Mouse (Mus musculus) left cerebral cortex, postnatal 14 days (tissue): ENCODE results near the gene Disp1. TPM values are rescaled to one million over a fixed set of nuclear protein-coding genes. Genes with fewer than 3 reads are reported as not detected.

Experiments used
- DNase-seq, 2 experiments: peaks; one replicate each; pipeline ENCODE4 v3.0.0; 2021 to 2022; ENCODE audit warnings: low spot score in 2 of 2, mixed read lengths in 1 of 2
- intact Hi-C: fragments of 180-260 bp; cut with DNase I; formaldehyde crosslinking; loops from one replicate; pipeline ENCODE4 v1.15.1; 2025
- total RNA-seq, 2 experiments: library from RNA; stranded (reverse); gene quantifications; 2 replicates each; pipeline ENCODE4 v1.2.3; 2021

The Disp1 gene
- total RNA-seq, 2 experiments from 2014 or later: 5.1 to 5.9 TPM

DNA sequence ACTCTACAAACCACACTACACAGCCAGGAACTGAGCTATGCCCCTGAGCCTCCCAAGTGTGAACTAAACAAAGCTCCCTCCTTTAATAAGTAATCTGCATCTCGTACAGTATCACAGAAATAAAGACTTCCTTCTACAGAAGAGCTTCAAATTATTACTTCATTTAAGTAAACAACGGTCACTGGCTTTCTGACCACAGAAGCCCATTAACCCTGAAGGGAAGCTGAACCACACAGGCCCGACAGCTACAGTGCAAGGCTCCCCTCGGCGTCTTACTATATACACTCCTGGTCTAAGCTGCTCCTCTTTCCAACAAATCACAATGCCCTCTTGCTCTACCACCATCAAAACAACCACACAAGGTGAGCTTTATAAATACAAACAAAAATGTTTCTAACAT is 50.2 kb downstream of the Disp1 start:
- intact Hi-C loops: no loop called here

DNA sequence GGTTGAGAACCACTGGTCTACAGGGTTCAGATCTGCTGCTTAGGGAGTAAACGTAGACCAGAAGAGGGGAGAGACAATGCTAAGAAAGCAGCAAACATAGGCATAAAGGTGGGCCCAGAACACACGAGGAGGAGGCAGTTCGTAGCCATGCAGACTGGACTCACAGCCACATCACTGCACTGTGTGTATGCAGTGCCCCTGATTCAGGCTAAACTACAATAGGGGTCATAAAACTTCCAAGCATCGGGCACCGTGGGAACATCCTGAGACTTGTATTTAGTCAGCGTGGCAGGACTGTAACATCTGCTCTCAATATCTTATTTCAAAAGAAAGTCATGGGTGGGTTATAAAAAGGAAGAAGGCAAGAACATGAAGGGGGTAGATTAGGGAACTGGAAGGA is 52.9 kb downstream of the Disp1 start:
- no peak for DNase-seq
- intact Hi-C loops: no loop called here

More for the DNA sequence above, 50.2 kb downstream of the Disp1 start:
- no peak for DNase-seq

DNA sequence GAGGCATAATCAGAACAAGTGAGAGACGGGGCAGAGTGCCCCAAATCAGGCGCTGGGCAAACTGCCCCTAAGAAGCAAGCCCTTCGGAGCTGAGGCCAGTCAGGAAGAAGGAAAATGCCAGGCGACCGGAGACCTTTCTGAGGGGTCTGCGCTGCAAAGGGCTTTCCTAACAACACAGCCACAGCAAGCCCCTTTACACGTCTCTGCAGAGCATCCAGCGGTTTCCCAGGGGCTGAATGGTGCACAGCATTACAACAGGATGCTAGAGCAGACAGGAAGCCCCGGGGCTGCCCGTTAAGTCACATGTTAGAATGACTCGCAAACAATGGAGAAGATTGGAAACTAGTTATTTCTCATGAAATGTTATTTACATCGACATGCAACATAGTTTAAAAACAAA is 53.5 kb downstream of the Disp1 start:
- no peak for DNase-seq
- intact Hi-C loops: no loop called here

DNA sequence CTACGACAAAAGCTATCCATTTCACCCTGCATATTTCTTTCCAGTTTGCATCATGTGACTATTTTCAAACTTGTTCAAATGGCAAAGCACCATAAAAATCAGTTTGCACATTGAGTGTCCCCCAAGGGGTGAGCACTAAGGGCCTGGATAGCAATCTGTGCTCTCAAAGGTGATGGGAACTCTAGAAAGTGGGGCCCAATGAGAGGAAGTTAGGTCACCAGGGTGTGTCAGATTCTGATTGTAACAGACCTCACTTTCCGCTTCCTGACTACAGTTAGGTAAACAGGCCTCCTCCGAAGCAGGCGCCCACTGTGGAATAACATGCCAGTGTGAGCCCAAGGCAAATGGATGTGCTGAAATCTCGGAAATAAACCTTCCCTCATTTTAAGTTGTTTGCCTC is 54.6 kb downstream of the Disp1 start:
- intact Hi-C loops: no loop called here
- DNase-seq: no peak

DNA sequence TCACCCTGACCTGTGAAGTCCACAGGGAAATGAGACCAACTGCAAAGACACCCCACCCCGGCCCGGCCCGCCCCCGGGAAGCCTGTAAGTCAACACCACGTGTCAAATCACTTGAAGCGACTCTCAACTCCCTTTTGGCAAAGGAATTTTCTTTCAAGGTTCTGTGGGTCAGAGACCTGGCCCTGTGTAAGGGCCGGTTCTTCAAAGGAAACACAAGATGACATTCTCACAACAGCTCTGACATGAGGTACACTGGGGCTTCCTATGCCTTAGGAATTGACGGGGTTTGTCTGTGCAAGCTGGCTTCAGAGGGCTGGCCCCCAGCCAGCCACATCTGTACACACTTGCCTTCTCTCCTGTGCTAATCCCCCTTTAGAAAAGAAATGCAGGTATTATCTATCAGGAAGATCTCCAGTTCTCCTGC is 56.7 kb downstream of the Disp1 start:
- intact Hi-C loops: no loop called here
- DNase-seq: no peak

DNA sequence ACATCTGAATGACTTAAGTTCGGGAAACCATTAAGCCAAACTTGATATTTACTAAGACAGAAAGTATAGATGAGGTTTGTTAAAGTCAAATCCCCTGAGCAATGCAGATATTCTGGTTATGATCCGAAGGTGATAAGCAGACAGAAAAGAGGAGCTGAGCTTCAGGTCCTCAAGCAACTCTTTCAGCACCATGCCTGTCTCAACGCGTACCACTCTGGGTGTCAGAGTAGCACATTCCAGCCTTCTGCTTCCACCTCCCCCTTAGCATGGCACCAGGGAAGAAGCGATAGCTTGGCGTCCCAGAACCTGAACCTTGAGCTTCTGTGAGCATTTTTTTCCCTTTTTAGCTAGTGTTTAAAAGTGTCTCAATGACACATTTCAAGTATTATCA is 57.1 kb downstream of the Disp1 start:
- no peak for DNase-seq
- intact Hi-C loops: no loop called here

DNA sequence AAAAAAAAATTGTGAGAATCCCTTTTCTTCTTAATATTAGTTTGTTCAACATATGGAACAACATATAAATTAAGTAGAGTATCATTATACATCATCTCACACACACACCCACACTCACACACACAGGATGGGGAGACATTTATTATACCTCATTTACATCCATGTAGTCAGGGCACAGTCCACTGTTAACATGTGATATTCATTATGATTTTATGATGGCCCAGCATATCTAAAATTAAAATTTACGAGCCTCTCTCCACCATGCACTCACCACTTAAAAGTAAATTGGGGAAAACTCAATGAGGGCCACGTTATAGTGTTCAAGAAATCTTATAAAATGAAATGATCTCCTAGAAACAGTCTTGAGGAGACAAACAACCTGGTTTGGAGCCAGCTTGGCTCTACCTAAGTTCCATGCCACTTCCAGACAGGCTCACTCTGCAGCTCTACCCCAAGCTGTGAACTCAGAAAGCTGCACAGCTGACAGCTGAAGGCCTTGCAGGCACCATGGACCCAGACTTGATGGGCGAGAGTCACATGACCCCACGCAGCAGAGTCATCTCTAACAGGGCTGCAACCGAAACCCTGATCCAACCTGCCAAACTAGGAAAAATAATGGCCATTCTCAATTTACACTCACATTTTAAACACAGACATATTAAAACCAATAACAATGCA is 57.7 kb downstream of the Disp1 start:
- intact Hi-C loops: no loop called here
- no peak for DNase-seq

DNA sequence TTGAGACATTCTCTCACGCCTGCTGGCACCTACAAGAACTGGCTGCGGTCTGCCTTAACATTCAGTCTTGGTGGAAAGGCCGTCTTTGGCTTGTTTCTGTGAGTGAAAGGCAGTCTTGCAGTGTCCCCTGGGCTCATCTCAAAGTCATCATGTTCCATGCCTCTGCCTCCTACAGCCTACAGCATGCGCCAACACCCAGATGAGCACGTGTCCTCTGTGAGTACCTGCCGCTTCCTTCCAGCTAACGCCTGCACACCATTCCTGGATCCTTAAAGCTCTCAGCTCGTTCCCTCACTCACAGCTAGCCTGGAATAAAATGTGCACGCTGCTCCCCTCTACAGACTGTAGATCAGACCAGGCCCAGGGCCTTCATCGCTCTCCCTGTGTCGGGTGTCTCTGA is 60.3 kb downstream of the Disp1 start:
- intact Hi-C loops: no loop called here
- DNase-seq: no peak

DNA sequence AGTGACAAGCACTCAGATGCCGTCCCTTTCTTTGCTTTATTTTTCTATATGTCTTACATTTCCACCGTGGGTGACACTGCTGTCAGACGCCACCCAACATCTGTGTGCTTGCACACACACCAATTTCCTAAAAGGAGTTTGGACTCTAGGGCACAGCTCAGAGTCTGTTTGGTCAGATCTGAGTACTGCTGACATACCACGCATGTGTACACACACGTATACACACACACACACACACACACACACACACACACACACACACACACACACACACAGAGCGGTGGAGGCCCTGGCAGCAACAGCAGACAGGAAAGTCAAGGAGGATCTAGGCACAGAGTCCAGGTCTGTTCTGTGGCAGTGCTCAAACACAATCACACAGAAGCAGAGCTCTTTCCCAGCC is 61.1 kb downstream of the Disp1 start:
- intact Hi-C loops: no loop called here
- DNase-seq: no peak

DNA sequence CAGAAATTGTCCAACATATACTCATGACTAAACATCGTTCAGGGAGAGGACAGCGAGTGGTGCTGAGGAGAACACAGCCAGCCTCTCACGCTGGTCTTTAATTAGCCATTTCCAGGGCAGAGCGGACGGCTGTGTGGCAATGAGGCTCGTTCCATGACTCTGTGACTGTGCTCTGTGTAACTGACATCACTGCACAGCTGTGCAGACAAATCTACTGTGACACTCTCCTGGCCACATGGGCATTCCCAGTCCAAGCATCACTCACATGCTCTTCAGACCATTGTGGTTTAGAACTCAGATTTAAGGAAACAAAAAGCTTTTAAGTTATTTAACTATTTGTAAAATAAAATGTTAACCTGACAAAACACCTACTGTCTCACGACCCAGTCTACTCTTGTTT is 62.1 kb downstream of the Disp1 start:
- intact Hi-C loops: no loop called here
- no peak for DNase-seq

DNA sequence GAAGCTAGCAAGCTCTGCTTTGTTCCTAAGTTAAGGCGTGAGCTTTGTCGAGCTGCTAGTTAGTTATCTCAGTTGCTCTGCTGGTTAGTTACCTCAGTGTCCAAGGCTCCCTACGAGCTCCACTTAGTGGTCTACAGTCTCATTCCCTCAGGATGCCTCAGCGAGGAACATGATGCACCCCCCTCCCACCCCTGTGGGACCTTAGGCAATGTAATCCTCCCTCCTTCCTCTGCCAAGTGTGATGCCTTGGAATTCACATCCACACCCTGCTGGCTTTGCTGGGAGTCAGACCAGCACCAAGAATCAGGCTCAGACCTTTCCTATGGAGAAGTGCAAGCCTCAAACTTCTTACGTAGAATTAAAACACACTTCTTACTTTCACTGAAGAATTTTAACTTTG is 65.7 kb downstream of the Disp1 start:
- DNase-seq: no peak
- intact Hi-C loops: no loop called here

DNA sequence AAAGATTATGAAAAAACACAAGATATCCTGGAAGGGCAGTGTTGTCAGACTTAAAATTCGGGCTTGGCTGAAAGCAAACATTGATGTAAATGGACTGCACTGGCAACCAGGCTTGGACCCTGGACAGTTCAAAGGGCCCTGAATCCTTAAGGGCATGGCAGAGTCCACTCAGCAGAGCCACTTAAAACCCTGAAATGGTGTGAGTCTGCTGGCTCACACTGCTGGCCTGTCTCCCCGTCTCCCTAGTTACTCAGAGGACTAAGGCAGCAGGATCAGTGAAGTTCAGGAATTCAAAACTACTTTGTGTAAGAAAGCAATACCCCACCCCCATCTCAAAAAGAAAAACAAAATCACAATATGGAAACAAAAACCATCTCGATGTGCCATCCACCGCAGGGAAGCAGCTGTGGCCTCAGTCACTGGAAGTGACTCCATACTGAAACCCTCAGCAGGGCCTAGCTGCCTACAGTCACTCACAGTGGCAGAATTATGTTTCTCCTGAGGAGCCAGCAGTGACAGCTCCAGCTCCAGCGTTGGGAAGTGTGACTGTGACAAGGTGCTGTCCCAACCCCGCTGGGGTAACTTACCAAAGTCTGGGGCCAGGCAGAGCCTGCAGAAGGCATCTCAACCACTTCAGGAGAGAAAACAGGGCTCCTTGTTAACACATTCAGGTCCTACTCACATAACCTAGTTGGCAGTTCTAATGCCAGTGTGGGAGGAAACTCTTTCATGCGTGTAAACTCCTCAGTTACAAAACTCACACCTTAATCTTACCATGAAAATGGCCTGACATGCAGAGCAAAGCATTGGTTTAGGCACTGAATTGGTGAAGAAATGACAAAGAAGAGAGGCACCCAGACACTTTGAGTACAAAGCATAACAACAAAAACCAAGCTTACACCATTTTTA is 66.8 kb downstream of the Disp1 start:
- DNase-seq: no peak
- intact Hi-C loops: no loop called here

DNA sequence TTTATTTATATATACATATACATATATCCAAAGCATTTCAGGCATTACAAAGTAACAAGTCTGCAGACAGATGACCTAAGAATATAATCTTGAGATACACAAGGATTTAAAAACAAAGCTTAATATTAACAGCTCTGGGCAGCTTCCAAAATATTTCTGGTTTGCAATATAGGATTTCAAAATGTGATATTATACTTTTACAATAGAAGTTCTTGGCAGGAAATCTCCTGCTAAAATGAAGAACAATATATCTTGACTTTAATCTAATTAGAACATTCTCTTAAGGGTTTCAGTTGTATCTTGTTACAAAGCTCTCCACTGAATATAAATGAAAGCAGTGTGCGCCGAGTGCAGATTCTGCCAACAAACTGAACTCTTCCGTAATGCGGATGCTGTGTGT is 68.0 kb downstream of the Disp1 start:
- intact Hi-C loops: no loop called here
- DNase-seq: no peak

DNA sequence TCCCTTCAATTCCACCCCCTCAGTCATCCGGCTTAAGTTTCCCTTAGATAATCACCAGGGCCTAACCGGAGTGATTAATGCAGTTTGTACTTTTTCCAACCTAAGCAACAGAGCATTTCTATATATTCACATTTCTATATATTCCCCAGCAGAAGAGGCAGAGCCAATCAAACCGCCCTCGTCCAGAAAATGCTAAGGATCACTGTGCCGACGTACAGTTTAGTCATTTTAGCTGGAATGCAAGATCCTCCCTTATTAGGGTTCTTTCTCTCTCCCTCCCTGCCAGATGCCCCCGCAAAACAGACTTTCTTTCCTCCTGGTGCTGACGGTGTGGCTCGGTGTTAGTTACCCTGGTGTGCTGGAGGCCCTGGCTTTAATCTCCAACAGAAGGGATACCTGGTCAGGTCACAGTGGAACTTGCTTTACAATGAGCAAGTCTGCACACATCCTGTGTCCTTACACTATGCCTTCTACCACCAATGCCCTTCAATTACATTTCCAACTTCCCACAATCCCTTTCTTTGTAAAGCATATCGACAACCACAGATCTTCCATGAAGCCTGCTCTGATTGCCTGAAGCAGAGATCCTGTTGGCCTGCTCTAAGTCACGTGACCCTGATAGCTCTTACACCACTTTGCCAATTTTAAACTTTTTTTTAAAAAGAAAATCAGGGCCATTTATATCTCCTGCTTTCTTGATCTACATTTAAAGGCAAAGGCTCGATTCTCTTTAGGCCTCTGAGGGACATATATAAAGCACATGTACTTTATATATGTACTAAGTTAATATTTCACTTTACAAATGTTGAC is 69.6 kb downstream of the Disp1 start:
- intact Hi-C loops: no loop called here
- peak; percentile 33 to 51 for DNase-seq

DNA sequence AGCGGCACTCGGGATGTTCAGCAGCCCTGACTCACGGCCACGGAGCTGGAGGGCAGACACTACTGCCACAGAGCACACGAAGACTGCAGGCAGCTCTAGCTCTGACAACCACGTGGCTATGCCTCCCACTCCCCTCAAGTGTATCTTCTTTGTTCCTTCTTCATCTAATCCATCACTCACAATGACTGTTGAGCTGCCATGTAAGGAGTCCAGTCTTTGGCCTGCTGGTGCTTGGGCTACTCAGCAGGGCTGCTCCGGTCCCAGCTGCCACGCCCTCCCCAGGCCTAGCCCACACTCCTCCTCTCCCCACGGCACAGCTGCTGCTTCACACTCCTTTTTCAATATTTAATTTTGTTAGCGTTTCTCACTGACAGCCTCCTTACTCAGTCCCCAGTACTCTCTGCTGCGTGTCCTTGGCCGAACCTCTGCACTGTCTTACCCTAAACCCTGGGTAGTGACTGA is 70.9 kb downstream of the Disp1 start:
- intact Hi-C loops: no loop called here
- no peak for DNase-seq

DNA sequence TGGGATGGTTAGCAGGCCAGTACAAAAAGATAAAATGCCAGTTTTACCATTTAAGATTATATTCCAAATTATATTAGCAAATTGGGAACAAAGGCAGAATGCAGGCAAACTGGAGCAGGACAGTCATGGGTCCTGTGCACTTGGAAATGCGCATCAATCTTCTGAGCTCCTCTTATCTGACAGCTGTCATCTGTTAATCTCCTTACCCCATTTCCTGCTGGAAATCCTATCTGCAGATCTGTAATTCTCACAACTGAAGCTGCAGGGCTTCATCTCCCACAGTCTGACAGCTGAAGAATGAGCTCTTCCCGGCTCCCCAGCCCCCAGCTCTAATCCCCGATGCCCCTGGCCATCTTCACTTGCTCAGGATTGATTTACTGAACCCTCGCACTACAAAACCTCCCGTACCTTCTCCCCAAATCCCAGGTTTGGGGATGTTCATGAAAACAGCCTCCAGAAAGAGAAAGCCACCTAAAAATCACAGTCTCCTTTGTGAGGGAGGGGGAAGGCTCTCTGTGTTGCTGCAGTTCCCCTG is 71.7 kb downstream of the Disp1 start:
- intact Hi-C loops: no loop called here
- no peak for DNase-seq

DNA sequence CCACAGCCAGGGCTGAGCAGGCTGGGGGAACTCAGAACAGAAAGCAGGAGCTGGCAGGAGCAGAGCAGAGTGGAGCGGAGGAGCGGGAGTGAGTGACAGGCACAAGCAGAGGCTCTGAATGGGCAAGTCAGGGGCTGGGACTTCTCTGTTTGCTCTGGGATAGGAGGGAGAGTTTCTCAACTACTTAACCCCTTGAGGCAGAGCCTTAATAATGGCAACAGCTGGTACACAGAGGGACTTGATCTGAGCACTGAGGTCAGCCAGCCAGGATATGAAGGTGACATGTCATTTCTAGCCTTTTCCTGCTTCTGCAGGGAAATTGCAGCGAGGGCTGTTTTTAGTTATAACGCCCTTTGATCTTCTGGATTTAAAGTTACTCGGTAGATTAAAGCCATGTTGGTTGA is 73.9 kb downstream of the Disp1 start:
- DNase-seq: peak in 1 of 2 experiments; percentile 22
- intact Hi-C loops: no loop called here

DNA sequence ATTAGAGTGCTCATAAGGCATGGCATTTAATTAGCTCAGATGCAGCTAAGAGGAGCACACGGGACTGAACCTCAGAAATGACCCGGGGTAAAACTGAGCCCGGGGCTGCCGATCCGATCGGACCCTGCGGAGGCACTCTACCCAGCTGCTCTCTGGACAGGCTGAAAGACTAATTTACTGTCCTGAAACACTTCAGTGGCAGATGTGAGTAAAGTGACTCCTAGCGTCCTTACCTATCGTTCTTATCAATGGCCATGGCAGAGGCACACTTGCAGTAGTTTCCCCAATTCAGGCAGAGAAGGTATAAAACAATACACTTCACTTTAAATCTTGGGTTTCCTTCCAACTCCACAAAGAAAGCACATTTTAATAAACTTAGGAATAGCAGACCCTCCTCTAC is 74.5 kb downstream of the Disp1 start:
- intact Hi-C loops: no loop called here
- no peak for DNase-seq

DNA sequence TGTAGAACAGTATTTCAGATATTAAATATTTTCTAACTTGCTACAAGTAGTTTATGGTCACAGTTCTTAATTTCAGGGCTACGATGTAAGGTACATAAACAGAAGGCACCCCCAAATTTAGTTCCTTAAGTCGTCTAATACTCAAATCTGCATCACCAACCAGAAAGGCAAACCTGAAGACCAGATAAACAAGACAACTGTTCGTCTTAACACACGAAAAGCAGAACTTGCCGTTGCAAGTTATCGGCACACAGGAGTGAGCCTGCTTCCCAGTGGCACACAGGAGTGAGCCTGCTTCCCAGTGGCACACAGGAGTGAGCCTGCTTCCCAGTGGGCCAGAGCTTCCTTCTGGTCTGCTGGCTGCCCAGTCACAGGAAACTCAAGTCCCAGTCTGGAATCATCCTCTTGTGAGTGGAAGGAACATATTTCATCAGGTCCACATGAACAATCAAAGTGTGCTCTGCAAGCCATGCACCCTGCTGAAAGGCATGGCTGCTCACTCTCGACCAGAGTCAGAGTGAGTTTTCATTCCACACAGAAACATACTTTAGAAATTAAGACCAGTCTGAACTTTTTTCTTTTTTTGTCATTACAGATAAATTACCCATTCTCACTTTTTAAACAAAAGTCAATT is 75.1 kb downstream of the Disp1 start:
- intact Hi-C loops: no loop called here

More for the DNA sequence above, 75.1 kb downstream of the Disp1 start:
- no peak for DNase-seq
